Mouse (Mus musculus): ENCODE results near the gene Lpar3. TPM values are rescaled to one million over a fixed set of nuclear protein-coding genes. Genes with fewer than 3 reads are reported as not detected.

Lpar3 gene
- polyA plus RNA-seq, 1 experiment from 2014 or later = not detected

GRCm38 (mm10) chr3:146180986-146181385 lies 39.8 kb upstream of the Lpar3 start:
- 44% methylated on average over 3 of the region's 3 CpGs for WGBS (ENCODE audit: insufficient replicate concordance)
- Histone ChIP-seq H3K27me3 (ENCODE audit: insufficient read depth, low read length) (no peaks in the 10 kb centered on the region), H3K9me3 (ENCODE audit: low read length) (no peaks in the 10 kb centered on the region), H3K36me3 (replicated peaks; ENCODE audit: insufficient read depth, low read length) (no peaks in the 10 kb centered on the region), H3K9ac (replicated peaks) (no peak overlapping the region), H3K4me2 (ENCODE audit: low read depth, low read length) (no peak overlapping the region), H3K4me1 (ENCODE audit: insufficient read depth) (no peaks in the 10 kb centered on the region; the same call in 1 of the 2 replicates), H3K27ac (ENCODE audit: low read depth) (no peak overlapping the region), H3K4me3 (ENCODE audit: low read depth, low read length) (no peak overlapping the region)
- TF ChIP-seq EP300 (IDR thresholded peaks at IDR 0.05; ENCODE audit: low read depth) (no peak), CTCF (IDR thresholded peaks at IDR 0.05; ENCODE audit: low read depth) (peak; percentile 69)
- ATAC-seq (no peak), DNase-seq (peak; percentile 68)

- no peaks in the 10 kb centered on the region for H3K9me3 ChIP-seq (ENCODE audit: low read length)
- H3K27me3 ChIP-seq (ENCODE audit: insufficient read depth, low read length) = no peaks in the 10 kb centered on the region
- no peak overlapping the region for H3K27ac ChIP-seq (ENCODE audit: low read depth)
- H3K4me3 ChIP-seq (ENCODE audit: low read depth, low read length) = no peak overlapping the region
- H3K9ac ChIP-seq (replicated peaks) = no peak overlapping the region
- no peak overlapping the region for H3K4me2 ChIP-seq (ENCODE audit: low read depth, low read length)
- no peaks in the 10 kb centered on the region for H3K4me1 ChIP-seq (ENCODE audit: insufficient read depth)
- 39% methylated on average over 13 of the region's 13 CpGs for WGBS (ENCODE audit: insufficient replicate concordance)
- H3K36me3 ChIP-seq (replicated peaks; ENCODE audit: insufficient read depth, low read length) = no peaks in the 10 kb centered on the region
- peak; percentile 52 for DNase-seq
- TF ChIP-seq CTCF (IDR thresholded peaks at IDR 0.05; ENCODE audit: low read depth) (peak; percentile 91), EP300 (IDR thresholded peaks at IDR 0.05; ENCODE audit: low read depth) (no peak)
- peak; percentile 31; the same call in 1 of the 2 replicates for ATAC-seq
These were observed 35.6 kb upstream of the Lpar3 start for GRCm38 (mm10) chr3:146184992-146185657.

GRCm38 (mm10) chr3:146186033-146186432 lies 34.7 kb upstream of the Lpar3 start:
- Histone ChIP-seq H3K27me3 (ENCODE audit: insufficient read depth, low read length) (no peaks in the 10 kb centered on the region), H3K4me1 (ENCODE audit: insufficient read depth) (no peaks in the 10 kb centered on the region), H3K4me3 (ENCODE audit: low read depth, low read length) (no peak overlapping the region), H3K9ac (replicated peaks) (no peak overlapping the region), H3K27ac (ENCODE audit: low read depth) (no peak overlapping the region), H3K4me2 (ENCODE audit: low read depth, low read length) (no peak overlapping the region), H3K9me3 (ENCODE audit: low read length) (no peaks in the 10 kb centered on the region), H3K36me3 (replicated peaks; ENCODE audit: insufficient read depth, low read length) (no peaks in the 10 kb centered on the region)
- ATAC-seq (no peak), DNase-seq (no peak)
- TF ChIP-seq EP300 (IDR thresholded peaks at IDR 0.05; ENCODE audit: low read depth) (no peak), CTCF (IDR thresholded peaks at IDR 0.05; ENCODE audit: low read depth) (no peak)
- WGBS (ENCODE audit: insufficient replicate concordance) = 80% methylated on average over 10 of the region's 10 CpGs

- TF ChIP-seq CTCF (IDR thresholded peaks at IDR 0.05; ENCODE audit: low read depth) (peak; percentile 38), EP300 (IDR thresholded peaks at IDR 0.05; ENCODE audit: low read depth) (no peak)
- Histone ChIP-seq H3K4me3 (ENCODE audit: low read depth, low read length) (no peak overlapping the region), H3K36me3 (replicated peaks; ENCODE audit: insufficient read depth, low read length) (no peaks in the 10 kb centered on the region), H3K27ac (ENCODE audit: low read depth) (no peak overlapping the region), H3K9me3 (ENCODE audit: low read length) (no peaks in the 10 kb centered on the region), H3K4me2 (ENCODE audit: low read depth, low read length) (no peak overlapping the region), H3K27me3 (ENCODE audit: insufficient read depth, low read length) (no peaks in the 10 kb centered on the region), H3K4me1 (ENCODE audit: insufficient read depth) (no peaks in the 10 kb centered on the region), H3K9ac (replicated peaks) (no peak overlapping the region)
- DNase-seq = peak; percentile 26
- 70% methylated on average over 10 of the region's 10 CpGs for WGBS (ENCODE audit: insufficient replicate concordance)
- no peak for ATAC-seq
These were observed 30.8 kb upstream of the Lpar3 start for GRCm38 (mm10) chr3:146189933-146190332.

GRCm38 (mm10) chr3:146192507-146192906 lies 28.3 kb upstream of the Lpar3 start:
- H3K4me3 ChIP-seq (ENCODE audit: low read depth, low read length) = no peak overlapping the region
- no peaks in the 10 kb centered on the region for H3K36me3 ChIP-seq (replicated peaks; ENCODE audit: insufficient read depth, low read length)
- ATAC-seq (no peak), DNase-seq (no peak)
- H3K9ac ChIP-seq (replicated peaks) = no peak overlapping the region
- H3K9me3 ChIP-seq (ENCODE audit: low read length) = no peaks in the 10 kb centered on the region
- H3K27ac ChIP-seq (ENCODE audit: low read depth) = no peak overlapping the region
- no peaks in the 10 kb centered on the region for H3K27me3 ChIP-seq (ENCODE audit: insufficient read depth, low read length)
- H3K4me1 ChIP-seq (ENCODE audit: insufficient read depth) = peaks cover 5% of the 10 kb centered on the region; the same call in 1 of the 2 replicates
- TF ChIP-seq EP300 (IDR thresholded peaks at IDR 0.05; ENCODE audit: low read depth) (no peak), CTCF (IDR thresholded peaks at IDR 0.05; ENCODE audit: low read depth) (no peak)
- H3K4me2 ChIP-seq (ENCODE audit: low read depth, low read length) = no peak overlapping the region
- WGBS (ENCODE audit: insufficient replicate concordance) = 80% methylated on average over 1 of the region's 1 CpGs

- H3K36me3 ChIP-seq (replicated peaks; ENCODE audit: insufficient read depth, low read length) = no peaks in the 10 kb centered on the region
- H3K9ac ChIP-seq (replicated peaks) = no peak overlapping the region
- no peak overlapping the region for H3K4me2 ChIP-seq (ENCODE audit: low read depth, low read length)
- 70% methylated on average over 5 of the region's 5 CpGs for WGBS (ENCODE audit: insufficient replicate concordance)
- peaks cover 5% of the 10 kb centered on the region; the same call in 1 of the 2 replicates for H3K4me1 ChIP-seq (ENCODE audit: insufficient read depth)
- H3K9me3 ChIP-seq (ENCODE audit: low read length) = no peaks in the 10 kb centered on the region
- ATAC-seq (no peak), DNase-seq (no peak)
- TF ChIP-seq EP300 (IDR thresholded peaks at IDR 0.05; ENCODE audit: low read depth) (no peak), CTCF (IDR thresholded peaks at IDR 0.05; ENCODE audit: low read depth) (no peak)
- H3K27me3 ChIP-seq (ENCODE audit: insufficient read depth, low read length) = no peaks in the 10 kb centered on the region
- no peak overlapping the region for H3K27ac ChIP-seq (ENCODE audit: low read depth)
- H3K4me3 ChIP-seq (ENCODE audit: low read depth, low read length) = no peak overlapping the region
These were observed 25.6 kb upstream of the Lpar3 start for GRCm38 (mm10) chr3:146195153-146195552.

Measured in liver, postnatal 0 days (tissue).